Mouse (Mus musculus) liver, embryonic 11.5 days (tissue): ENCODE results near the gene Fgfr2. TPM values are rescaled to one million over a fixed set of nuclear protein-coding genes. Genes with fewer than 3 reads are reported as not detected.

ENCODE experiments used
- ATAC-seq: fragments of 200-750 bp; cut with Nextera tagmentation; replicated peaks from 2 replicates; pipeline ENCODE4 v1.8.0; 2017; ENCODE audit warnings: moderate number of reproducible peaks, mild to moderate bottlenecking, moderate TSS enrichment, moderate library complexity; ENCODE audit not compliant: low FRiP score
- DNase-seq: peaks from one replicate; pipeline ENCODE4 v3.0.0-alpha.2; 2017; ENCODE audit warnings: low spot score
- H3K27ac ChIP-seq: fragments of 300-500 bp; sonication (generic); 2 replicates; pipeline ENCODE4 v1.5.1; 2014; ENCODE audit warnings: mild to moderate bottlenecking, low read depth, low read length, control low read depth
- H3K27me3 ChIP-seq: fragments of 300-500 bp; sonication (generic); replicated peaks from 2 replicates; pipeline ENCODE4 v1.6.1; 2014; ENCODE audit warnings: low read length, mixed read lengths; ENCODE audit not compliant: control insufficient read depth, insufficient read depth
- H3K36me3 ChIP-seq: fragments of 300-500 bp; sonication (generic); 2 replicates; pipeline ENCODE4 v1.6.1; 2014; ENCODE audit warnings: mild to moderate bottlenecking, low read length, moderate library complexity, mixed read lengths; ENCODE audit not compliant: control insufficient read depth, insufficient read depth
- H3K4me1 ChIP-seq: fragments of 300-500 bp; sonication (generic); replicated peaks from 2 replicates; pipeline ENCODE4 v1.6.1; 2014; ENCODE audit warnings: low read length, mixed read lengths; ENCODE audit not compliant: control insufficient read depth, insufficient read depth
- H3K4me2 ChIP-seq: fragments of 300-500 bp; sonication (generic); 2 replicates; pipeline ENCODE4 v1.6.1; 2014; ENCODE audit warnings: mild to moderate bottlenecking, control low read depth, moderate library complexity
- H3K4me3 ChIP-seq: fragments of 300-500 bp; sonication (generic); 2 replicates; pipeline ENCODE4 v1.5.1; 2014; ENCODE audit warnings: low read depth, low read length, control low read depth
- H3K9ac ChIP-seq: fragments of 300-500 bp; sonication (generic); 2 replicates; pipeline ENCODE4 v1.6.1; 2014; ENCODE audit warnings: low read depth, low read length, control low read depth
- H3K9me3 ChIP-seq: fragments of 300-500 bp; sonication (generic); 2 replicates; pipeline ENCODE4 v1.6.1; 2016; ENCODE audit warnings: low read length, inconsistent platforms, mixed read lengths; ENCODE audit not compliant: control insufficient read depth
- WGBS: fragments of 180-500 bp; shearing (Covaris S2); extraction: QIAGEN DNeasy Blood & Tissue Kit; methylation state at CpG from one replicate; pipeline ENCODE4 v1.1.7; 2014; 5-methylcytosine and 5-hydroxymethylcytosine counted together
- polyA plus RNA-seq: library from polyadenylated mRNA; unstranded; fragments of >200 nt; fragmentation: Nextera tagmentation; extraction: Ambion mirVana; gene quantifications from 2 replicates; pipeline ENCODE4 v1.2.1, GENCODE M21; 2014

The Fgfr2 gene
- polyA plus RNA-seq, 1 experiment from 2014 or later = 32.6 TPM

GRCm38 (mm10) chr7:130664037-130664436, 2459.1 kb downstream of the Fgfr2 start:
- Histone ChIP-seq H3K27ac (no peak overlapping the region), H3K4me2 (no peak overlapping the region), H3K27me3 (no peaks in the 10 kb centered on the region), H3K4me1 (peaks cover 3% of the 10 kb centered on the region), H3K4me3 (no peak overlapping the region), H3K9ac (no peak overlapping the region), H3K36me3 (peaks cover 5% of the 10 kb centered on the region; the same call in 1 of the 2 replicates), H3K9me3 (peaks cover 3% of the 10 kb centered on the region; the same call in 1 of the 2 replicates)
- no peak for ATAC-seq
- no peak for DNase-seq
- WGBS = 83% methylated on average over 5 of the region's 5 CpGs

- Histone ChIP-seq H3K27me3 (no peaks in the 10 kb centered on the region), H3K9ac (no peak overlapping the region), H3K27ac (no peak overlapping the region), H3K36me3 (peaks cover 5% of the 10 kb centered on the region; the same call in 1 of the 2 replicates), H3K9me3 (peaks cover 3% of the 10 kb centered on the region; the same call in 1 of the 2 replicates), H3K4me2 (no peak overlapping the region), H3K4me1 (no peaks in the 10 kb centered on the region), H3K4me3 (no peak overlapping the region)
- no peak for ATAC-seq
- 68% methylated on average over 4 of the region's 4 CpGs for WGBS
- DNase-seq = no peak
Measured at GRCm38 (mm10) chr7:130662869-130663268, 2460.3 kb downstream of the Fgfr2 start.

GRCm38 (mm10) chr7:130662250-130662649, 2460.9 kb downstream of the Fgfr2 start:
- 81% methylated on average over 5 of the region's 5 CpGs for WGBS
- no peak overlapping the region for H3K9ac ChIP-seq
- H3K4me2 ChIP-seq = no peak overlapping the region
- DNase-seq = no peak
- H3K36me3 ChIP-seq = peaks cover 5% of the 10 kb centered on the region; the same call in 1 of the 2 replicates
- ATAC-seq = no peak
- no peak overlapping the region for H3K27ac ChIP-seq
- H3K9me3 ChIP-seq = peaks cover 3% of the 10 kb centered on the region; the same call in 1 of the 2 replicates
- H3K27me3 ChIP-seq = no peaks in the 10 kb centered on the region
- H3K4me1 ChIP-seq = no peaks in the 10 kb centered on the region
- H3K4me3 ChIP-seq = no peak overlapping the region

- Histone ChIP-seq H3K4me1 (peaks cover 10% of the 10 kb centered on the region; the same call in 1 of the 2 replicates), H3K36me3 (peaks cover 5% of the 10 kb centered on the region; the same call in 1 of the 2 replicates), H3K4me3 (no peak overlapping the region), H3K4me2 (no peak overlapping the region), H3K9ac (no peak overlapping the region), H3K27me3 (no peaks in the 10 kb centered on the region), H3K27ac (no peak overlapping the region), H3K9me3 (no peaks in the 10 kb centered on the region)
- WGBS = 75% methylated on average over 5 of the region's 5 CpGs
- ATAC-seq = no peak
- no peak for DNase-seq
Measured at GRCm38 (mm10) chr7:130659129-130659528, 2464.0 kb downstream of the Fgfr2 start.

GRCm38 (mm10) chr7:130657751-130658150, 2465.4 kb downstream of the Fgfr2 start:
- no peaks in the 10 kb centered on the region for H3K9me3 ChIP-seq
- DNase-seq = no peak

GRCm38 (mm10) chr7:130656965-130657364, 2466.2 kb downstream of the Fgfr2 start:
- H3K9me3 ChIP-seq = no peaks in the 10 kb centered on the region
- H3K4me2 ChIP-seq = no peak overlapping the region
- DNase-seq = no peak
- H3K9ac ChIP-seq = no peak overlapping the region
- ATAC-seq = no peak
- no peak overlapping the region for H3K4me3 ChIP-seq
- no peak overlapping the region for H3K27ac ChIP-seq
- peaks cover 13% of the 10 kb centered on the region; the same call in 1 of the 2 replicates for H3K4me1 ChIP-seq
- H3K36me3 ChIP-seq = no peaks in the 10 kb centered on the region
- no peaks in the 10 kb centered on the region for H3K27me3 ChIP-seq
- WGBS = 91% methylated on average over 8 of the region's 8 CpGs

More at GRCm38 (mm10) chr7:130657751-130658150, 2465.4 kb downstream of the Fgfr2 start:
- Histone ChIP-seq H3K27ac (no peak overlapping the region), H3K4me1 (peaks cover 13% of the 10 kb centered on the region; the same call in 1 of the 2 replicates), H3K4me2 (no peak overlapping the region), H3K36me3 (no peaks in the 10 kb centered on the region), H3K9ac (no peak overlapping the region), H3K4me3 (no peak overlapping the region), H3K27me3 (no peaks in the 10 kb centered on the region)
- 46% methylated on average over 13 of the region's 13 CpGs for WGBS
- ATAC-seq = no peak

GRCm38 (mm10) chr7:130654562-130654961, 2468.6 kb downstream of the Fgfr2 start:
- H3K4me1 ChIP-seq = peaks cover 13% of the 10 kb centered on the region; the same call in 1 of the 2 replicates
- 54% methylated on average over 2 of the region's 2 CpGs for WGBS
- no peak for DNase-seq

GRCm38 (mm10) chr7:130653036-130653555, 2470.1 kb downstream of the Fgfr2 start:
- DNase-seq (no peak), ATAC-seq (no peak)
- no peak overlapping the region for H3K9ac ChIP-seq
- H3K4me3 ChIP-seq = no peak overlapping the region
- H3K4me2 ChIP-seq = no peak overlapping the region
- H3K4me1 ChIP-seq = peaks cover 15% of the 10 kb centered on the region; the same call in 1 of the 2 replicates
- no peaks in the 10 kb centered on the region for H3K9me3 ChIP-seq
- no peaks in the 10 kb centered on the region for H3K27me3 ChIP-seq
- 81% methylated on average over 6 of the region's 6 CpGs for WGBS
- no peaks in the 10 kb centered on the region for H3K36me3 ChIP-seq
- no peak overlapping the region for H3K27ac ChIP-seq

More at GRCm38 (mm10) chr7:130654562-130654961, 2468.6 kb downstream of the Fgfr2 start:
- no peak overlapping the region for H3K4me3 ChIP-seq
- H3K9ac ChIP-seq = no peak overlapping the region
- H3K4me2 ChIP-seq = no peak overlapping the region
- no peaks in the 10 kb centered on the region for H3K36me3 ChIP-seq
- peak overlapping the region; percentile 35; the same call in 1 of the 2 replicates for H3K27ac ChIP-seq
- H3K9me3 ChIP-seq = no peaks in the 10 kb centered on the region
- no peaks in the 10 kb centered on the region for H3K27me3 ChIP-seq
- ATAC-seq = peak; percentile 65; the same call in 1 of the 2 replicates

- Histone ChIP-seq H3K4me1 (peaks cover 12% of the 10 kb centered on the region; the same call in 1 of the 2 replicates), H3K27ac (no peak overlapping the region), H3K9me3 (no peaks in the 10 kb centered on the region), H3K4me3 (no peak overlapping the region), H3K27me3 (no peaks in the 10 kb centered on the region), H3K36me3 (no peaks in the 10 kb centered on the region), H3K9ac (no peak overlapping the region), H3K4me2 (no peak overlapping the region)
- DNase-seq = no peak
- WGBS = 85% methylated on average over 5 of the region's 5 CpGs
- no peak for ATAC-seq
Measured at GRCm38 (mm10) chr7:130650621-130651020, 2472.5 kb downstream of the Fgfr2 start.
